Mouse (Mus musculus): ENCODE measurements around the gene Rragd. TPM values are rescaled to one million over a fixed set of nuclear protein-coding genes. Genes with fewer than 3 reads are reported as not detected.
A peak's percentile ranks its signal among the peaks of the same experiment; 100 is the strongest.
"Not testable (repeated sequence)": the region's sequence is repeated elsewhere in the genome, so short reads cannot be mapped to it uniquely, and the experiment has no call there.

Gene Rragd
- polyA plus RNA-seq, 1 experiment from 2014 or later: 26.9 TPM

GRCm38 (mm10) chr4:32996083-32996482 is 13.2 kb downstream of the Rragd start:
- Histone ChIP-seq H3K36me3 (replicated peaks) (peaks cover 45% of the 10 kb centered on the region), H3K9me3 (no peaks in the 10 kb centered on the region; the same call in 1 of the 2 replicates), H3K27me3 (ENCODE audit: poor library complexity, severe bottlenecking) (no peaks in the 10 kb centered on the region), H3K4me3 (no peak overlapping the region), H3K27ac (no peak overlapping the region), H3K4me1 (no peaks in the 10 kb centered on the region)
- DNase-seq (ENCODE audit: extremely low spot score, low spot score): no peak
- 94% methylated on average over 5 of the region's 5 CpGs for WGBS

- H3K27ac ChIP-seq: no peak overlapping the region
- H3K9me3 ChIP-seq: no peaks in the 10 kb centered on the region; the same call in 1 of the 2 replicates
- no peak overlapping the region for H3K4me3 ChIP-seq
- WGBS: 94% methylated on average over 5 of the region's 5 CpGs
- DNase-seq (ENCODE audit: extremely low spot score, low spot score): no peak
- H3K36me3 ChIP-seq (replicated peaks): peaks cover 41% of the 10 kb centered on the region
- no peaks in the 10 kb centered on the region for H3K4me1 ChIP-seq
- no peaks in the 10 kb centered on the region for H3K27me3 ChIP-seq (ENCODE audit: poor library complexity, severe bottlenecking)
Measured at GRCm38 (mm10) chr4:32997571-32997970, 14.7 kb downstream of the Rragd start.

DNA sequence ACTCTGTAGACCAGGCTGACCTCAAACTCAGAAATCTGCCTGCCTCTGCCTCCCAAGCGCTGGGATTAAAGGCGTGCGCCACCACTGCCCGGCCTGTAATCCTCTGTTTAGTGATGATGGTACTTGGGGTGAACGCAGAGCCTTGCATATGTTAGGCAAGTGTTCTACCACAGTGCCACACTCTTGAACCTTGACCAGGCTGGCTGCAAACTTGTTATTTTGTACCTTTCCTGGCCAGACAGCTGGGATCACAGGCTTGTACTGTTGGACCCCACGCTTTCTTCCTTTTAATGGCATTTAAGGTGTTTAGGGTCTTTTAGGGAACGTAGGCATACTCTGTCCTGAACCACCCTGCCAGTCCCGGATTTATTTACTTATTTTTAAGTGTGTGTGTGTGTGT is 16.2 kb downstream of the Rragd start:
- H3K27ac ChIP-seq: no peak overlapping the region
- no peaks in the 10 kb centered on the region; the same call in 1 of the 2 replicates for H3K9me3 ChIP-seq
- whole genome bisulfite sequencing: 93% methylated on average over 8 of the region's 8 CpGs
- H3K4me3 ChIP-seq: no peak overlapping the region
- no peaks in the 10 kb centered on the region for H3K27me3 ChIP-seq (ENCODE audit: poor library complexity, severe bottlenecking)
- DNase-seq (ENCODE audit: extremely low spot score, low spot score): no peak
- H3K36me3 ChIP-seq (replicated peaks): peaks cover 44% of the 10 kb centered on the region
- no peaks in the 10 kb centered on the region for H3K4me1 ChIP-seq

GRCm38 (mm10) chr4:33002081-33002480 is 19.2 kb downstream of the Rragd start:
- no peak overlapping the region for H3K27ac ChIP-seq

GRCm38 (mm10) chr4:33005595-33006470 is 23.0 kb downstream of the Rragd start:
- H3K4me1 ChIP-seq; H3K27me3 ChIP-seq (ENCODE audit: poor library complexity, severe bottlenecking); DNase-seq (ENCODE audit: extremely low spot score, low spot score); H3K4me3 ChIP-seq; H3K9me3 ChIP-seq; H3K27ac ChIP-seq: not testable (repeated sequence)
- H3K36me3 ChIP-seq (replicated peaks): peaks cover 70% of the 10 kb centered on the region
- 94% methylated on average over 10 of the region's 10 CpGs for WGBS

More at GRCm38 (mm10) chr4:33002081-33002480, 19.2 kb downstream of the Rragd start:
- Histone ChIP-seq H3K9me3 (no peaks in the 10 kb centered on the region), H3K4me1 (no peaks in the 10 kb centered on the region), H3K36me3 (replicated peaks) (peaks cover 61% of the 10 kb centered on the region), H3K4me3 (no peak overlapping the region), H3K27me3 (ENCODE audit: poor library complexity, severe bottlenecking) (no peaks in the 10 kb centered on the region)
- WGBS: 89% methylated on average over 3 of the region's 3 CpGs
- DNase-seq (ENCODE audit: extremely low spot score, low spot score): no peak

DNA sequence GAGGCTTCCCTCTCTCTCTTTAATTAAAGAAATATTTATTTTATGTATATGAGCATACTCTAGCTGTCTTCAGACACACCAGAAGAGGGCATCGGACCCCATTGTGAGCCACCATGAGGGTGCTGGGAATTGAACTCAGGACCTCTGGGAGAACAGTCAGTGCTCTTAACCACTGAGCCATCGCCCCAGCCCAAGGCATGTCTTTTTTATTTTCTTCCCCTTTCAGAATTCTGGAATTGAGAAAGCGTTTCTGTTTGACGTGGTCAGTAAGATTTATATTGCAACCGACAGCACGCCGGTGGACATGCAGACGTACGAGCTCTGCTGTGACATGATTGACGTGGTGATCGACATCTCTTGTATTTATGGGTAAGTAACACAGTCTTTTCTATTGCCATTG is 24.0 kb downstream of the Rragd start:
- Histone ChIP-seq H3K27me3 (ENCODE audit: poor library complexity, severe bottlenecking) (no peaks in the 10 kb centered on the region), H3K36me3 (replicated peaks) (peaks cover 73% of the 10 kb centered on the region), H3K4me1 (no peaks in the 10 kb centered on the region), H3K9me3 (no peaks in the 10 kb centered on the region), H3K27ac (no peak overlapping the region), H3K4me3 (no peak overlapping the region)
- DNase-seq (ENCODE audit: extremely low spot score, low spot score): no peak
- 94% methylated on average over 11 of the region's 11 CpGs for WGBS

DNA sequence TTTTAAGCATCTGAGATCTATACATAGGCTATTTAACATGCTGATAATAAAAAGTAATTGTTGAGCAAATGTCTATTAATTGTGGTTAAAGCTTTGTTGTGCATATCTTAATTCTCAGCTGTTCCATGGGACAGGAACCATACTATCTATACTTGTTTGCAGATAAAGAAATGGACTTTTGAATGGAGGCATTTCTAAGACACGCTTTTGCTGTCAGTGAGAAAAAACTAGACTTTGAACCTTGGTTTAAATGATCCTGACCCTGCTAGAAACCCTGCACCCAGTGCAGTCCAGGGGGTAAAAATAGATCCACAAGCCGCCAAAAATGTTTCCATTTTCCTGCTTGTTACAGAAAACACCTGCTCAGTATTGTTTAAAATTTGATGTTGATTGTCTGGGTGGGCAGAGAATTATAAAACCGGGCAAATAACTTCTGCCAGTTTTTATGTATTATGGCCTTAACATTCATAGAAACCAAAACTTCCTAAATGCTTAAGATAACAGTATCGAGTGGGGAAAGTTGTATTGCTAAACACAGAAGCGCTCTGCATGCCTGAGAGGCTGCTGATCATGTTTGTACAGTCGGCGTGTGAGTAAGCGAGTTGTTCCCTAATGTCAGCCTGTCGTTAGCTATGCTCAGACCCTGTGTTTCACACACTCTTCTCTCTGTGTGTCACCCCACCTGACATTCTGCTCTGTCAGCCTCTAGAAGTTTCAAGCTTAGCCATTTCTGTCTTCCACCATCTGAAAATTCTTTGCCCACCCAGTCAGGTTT is 24.8 kb downstream of the Rragd start:
- Histone ChIP-seq H3K9me3 (no peaks in the 10 kb centered on the region), H3K36me3 (replicated peaks) (peaks cover 77% of the 10 kb centered on the region), H3K27me3 (ENCODE audit: poor library complexity, severe bottlenecking) (no peaks in the 10 kb centered on the region), H3K27ac (no peak overlapping the region), H3K4me3 (no peak overlapping the region), H3K4me1 (no peaks in the 10 kb centered on the region)
- 94% methylated on average over 9 of the region's 9 CpGs for WGBS
- DNase-seq (ENCODE audit: extremely low spot score, low spot score): no peak

- Histone ChIP-seq H3K36me3 (replicated peaks) (peaks cover 81% of the 10 kb centered on the region), H3K27me3 (ENCODE audit: poor library complexity, severe bottlenecking) (no peaks in the 10 kb centered on the region), H3K4me1 (no peaks in the 10 kb centered on the region), H3K9me3 (peaks cover 9% of the 10 kb centered on the region; the same call in 1 of the 2 replicates), H3K4me3 (no peak overlapping the region), H3K27ac (no peak overlapping the region)
- 92% methylated on average over 1 of the region's 1 CpGs for WGBS
- DNase-seq (ENCODE audit: extremely low spot score, low spot score): no peak
Measured at GRCm38 (mm10) chr4:33010078-33010477, 27.2 kb downstream of the Rragd start.

- no peaks in the 10 kb centered on the region for H3K27me3 ChIP-seq (ENCODE audit: poor library complexity, severe bottlenecking)
- DNase-seq (ENCODE audit: extremely low spot score, low spot score): no peak
- H3K4me3 ChIP-seq: no peak overlapping the region
- peaks cover 68% of the 10 kb centered on the region for H3K36me3 ChIP-seq (replicated peaks)
- H3K4me1 ChIP-seq: no peaks in the 10 kb centered on the region
- H3K27ac ChIP-seq: no peak overlapping the region
- peaks cover 9% of the 10 kb centered on the region; the same call in 1 of the 2 replicates for H3K9me3 ChIP-seq
- WGBS: 96% methylated on average over 4 of the region's 4 CpGs
Measured at GRCm38 (mm10) chr4:33012484-33012883, 29.6 kb downstream of the Rragd start.

- peaks cover 9% of the 10 kb centered on the region; the same call in 1 of the 2 replicates for H3K9me3 ChIP-seq
- H3K4me1 ChIP-seq: no peaks in the 10 kb centered on the region
- H3K27ac ChIP-seq: no peak overlapping the region
- no peaks in the 10 kb centered on the region for H3K27me3 ChIP-seq (ENCODE audit: poor library complexity, severe bottlenecking)
- no peak overlapping the region for H3K4me3 ChIP-seq
- H3K36me3 ChIP-seq (replicated peaks): peaks cover 51% of the 10 kb centered on the region
- WGBS: 62% methylated on average over 9 of the region's 9 CpGs
- peak; percentile 85 for DNase-seq (ENCODE audit: extremely low spot score, low spot score)
Measured at GRCm38 (mm10) chr4:33018361-33018999, 35.6 kb downstream of the Rragd start.

GRCm38 (mm10) chr4:33024420-33024819 is 41.6 kb downstream of the Rragd start:
- Histone ChIP-seq H3K36me3 (replicated peaks) (peaks cover 32% of the 10 kb centered on the region), H3K27ac (no peak overlapping the region), H3K9me3 (no peaks in the 10 kb centered on the region), H3K4me1 (no peaks in the 10 kb centered on the region), H3K4me3 (no peak overlapping the region), H3K27me3 (ENCODE audit: poor library complexity, severe bottlenecking) (no peaks in the 10 kb centered on the region)
- WGBS: 83% methylated on average over 8 of the region's 8 CpGs
- no peak for DNase-seq (ENCODE audit: extremely low spot score, low spot score)

DNA sequence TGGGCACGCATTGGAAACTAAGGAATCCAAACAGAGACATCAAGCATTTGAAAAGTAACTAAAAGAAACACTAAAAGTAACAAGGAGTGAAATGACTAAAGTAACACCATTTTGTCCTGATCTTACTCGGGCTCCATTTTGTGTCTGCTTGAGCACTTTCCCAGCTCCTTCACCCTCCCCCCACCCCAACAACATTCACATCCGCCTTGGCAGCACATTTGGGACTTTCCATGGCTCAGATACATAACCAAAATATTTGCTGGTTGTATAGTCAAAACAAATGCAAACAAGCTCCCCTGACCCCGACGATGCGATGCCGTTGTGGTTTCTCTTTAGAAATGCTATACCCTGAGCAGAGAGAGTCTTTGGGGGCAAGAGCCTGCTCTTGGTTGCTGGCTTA is 46.3 kb downstream of the Rragd start:
- no peak for DNase-seq (ENCODE audit: extremely low spot score, low spot score)
- peaks cover 17% of the 10 kb centered on the region for H3K4me1 ChIP-seq
- H3K9me3 ChIP-seq: no peaks in the 10 kb centered on the region
- H3K36me3 ChIP-seq (replicated peaks): peaks cover 19% of the 10 kb centered on the region
- no peaks in the 10 kb centered on the region for H3K27me3 ChIP-seq (ENCODE audit: poor library complexity, severe bottlenecking)
- H3K4me3 ChIP-seq: no peak overlapping the region
- H3K27ac ChIP-seq: no peak overlapping the region
- WGBS: 90% methylated on average over 7 of the region's 7 CpGs

Measured in forebrain, embryonic 10.5 days (tissue).